Mouse (Mus musculus): ENCODE data around the gene Slc25a22. TPM values are rescaled to one million over a fixed set of nuclear protein-coding genes. Genes with fewer than 3 reads are reported as not detected.

Gene Slc25a22
- polyA plus RNA-seq, 1 experiment from 2014 or later: 71.3 TPM

- WGBS: 91% methylated on average over 18 of the region's 18 CpGs
- Histone ChIP-seq H3K27me3 (peaks cover 22% of the 10 kb centered on the region), H3K4me3 (peak overlapping the region; percentile 63), H3K9ac (peak overlapping the region; percentile 85; the same call in 1 of the 2 replicates), H3K4me1 (replicated peaks) (peaks cover 69% of the 10 kb centered on the region), H3K9me3 (no peaks in the 10 kb centered on the region), H3K27ac (peak overlapping the region; percentile 95; the same call in 1 of the 2 replicates), H3K36me3 (peaks cover 35% of the 10 kb centered on the region), H3K4me2 (peak overlapping the region; percentile 72)
- no peak for ATAC-seq (ENCODE audit: low FRiP score)
Measured at GRCm38 (mm10) chr7:141469901-141470636, 32.4 kb upstream of the Slc25a22 start.

GRCm38 (mm10) chr7:141469352-141469751, 31.7 kb upstream of the Slc25a22 start:
- H3K27me3 ChIP-seq: peaks cover 29% of the 10 kb centered on the region

GRCm38 (mm10) chr7:141468522-141469211, 31.0 kb upstream of the Slc25a22 start:
- H3K9ac ChIP-seq: peak overlapping the region; percentile 85
- H3K9me3 ChIP-seq: no peaks in the 10 kb centered on the region
- ATAC-seq (ENCODE audit: low FRiP score): peak; percentile 76
- H3K36me3 ChIP-seq: peaks cover 35% of the 10 kb centered on the region
- H3K4me3 ChIP-seq: peak overlapping the region; percentile 63
- H3K27ac ChIP-seq: peak overlapping the region; percentile 95
- H3K27me3 ChIP-seq: peaks cover 36% of the 10 kb centered on the region
- H3K4me1 ChIP-seq (replicated peaks): peaks cover 66% of the 10 kb centered on the region
- 16% methylated on average over 8 of the region's 8 CpGs for WGBS
- peak overlapping the region; percentile 72 for H3K4me2 ChIP-seq

More at GRCm38 (mm10) chr7:141469352-141469751, 31.7 kb upstream of the Slc25a22 start:
- peaks cover 35% of the 10 kb centered on the region for H3K36me3 ChIP-seq
- peaks cover 73% of the 10 kb centered on the region for H3K4me1 ChIP-seq (replicated peaks)
- peak overlapping the region; percentile 72 for H3K4me2 ChIP-seq
- peak overlapping the region; percentile 85 for H3K9ac ChIP-seq
- peak overlapping the region; percentile 95 for H3K27ac ChIP-seq
- 68% methylated on average over 6 of the region's 6 CpGs for WGBS
- ATAC-seq (ENCODE audit: low FRiP score): no peak
- no peaks in the 10 kb centered on the region for H3K9me3 ChIP-seq
- H3K4me3 ChIP-seq: peak overlapping the region; percentile 63

- Histone ChIP-seq H3K27ac (peak overlapping the region; percentile 95), H3K36me3 (peaks cover 35% of the 10 kb centered on the region), H3K9ac (peak overlapping the region; percentile 85), H3K4me1 (replicated peaks) (peaks cover 61% of the 10 kb centered on the region), H3K4me3 (peak overlapping the region; percentile 63), H3K9me3 (no peaks in the 10 kb centered on the region), H3K27me3 (peaks cover 41% of the 10 kb centered on the region), H3K4me2 (peak overlapping the region; percentile 72)
- 18% methylated on average over 5 of the region's 5 CpGs for WGBS
- 0 out of 2 replicates have a peak, but pooled peaks have one; percentile 18 for ATAC-seq (ENCODE audit: low FRiP score)
Measured at GRCm38 (mm10) chr7:141468164-141468521, 30.5 kb upstream of the Slc25a22 start.

GRCm38 (mm10) chr7:141467230-141468030, 29.7 kb upstream of the Slc25a22 start, which contains the start of gene Cd151:
Gene Cd151, plus strand, starts transcription at chr7:141467392.
- under 1% methylated on average over 52 of the region's 52 CpGs for WGBS
- H3K4me1 ChIP-seq (replicated peaks): peaks cover 57% of the 10 kb centered on the region

GRCm38 (mm10) chr7:141466607-141467148, 29.0 kb upstream of the Slc25a22 start:
- Histone ChIP-seq H3K27ac (peak overlapping the region; percentile 95; the same call in 1 of the 2 replicates), H3K36me3 (peaks cover 24% of the 10 kb centered on the region), H3K27me3 (peaks cover 56% of the 10 kb centered on the region), H3K4me2 (peak overlapping the region; percentile 72), H3K9ac (peak overlapping the region; percentile 85), H3K9me3 (no peaks in the 10 kb centered on the region), H3K4me1 (replicated peaks) (peaks cover 63% of the 10 kb centered on the region), H3K4me3 (peak overlapping the region; percentile 63)
- WGBS: 60% methylated on average over 10 of the region's 10 CpGs
- no peak for ATAC-seq (ENCODE audit: low FRiP score)

More at GRCm38 (mm10) chr7:141467230-141468030, 29.7 kb upstream of the Slc25a22 start, which contains the start of gene Cd151:
- Histone ChIP-seq H3K27me3 (peaks cover 48% of the 10 kb centered on the region), H3K9me3 (no peaks in the 10 kb centered on the region), H3K4me3 (peak within 1 kb of the TSS; percentile 63), H3K27ac (peak within 1 kb of the TSS; percentile 95), H3K4me2 (peak within 1 kb of the TSS; percentile 72), H3K36me3 (peaks cover 29% of the 10 kb centered on the region), H3K9ac (peak within 1 kb of the TSS; percentile 85)
- peak; percentile 55 for ATAC-seq (ENCODE audit: low FRiP score)

- no peak for ATAC-seq (ENCODE audit: low FRiP score)
- 66% methylated on average over 7 of the region's 7 CpGs for WGBS
- Histone ChIP-seq H3K9ac (no peak overlapping the region), H3K4me2 (no peak overlapping the region), H3K36me3 (peaks cover 18% of the 10 kb centered on the region), H3K9me3 (no peaks in the 10 kb centered on the region), H3K4me3 (peak overlapping the region; percentile 5; the same call in 1 of the 2 replicates), H3K27ac (no peak overlapping the region), H3K4me1 (replicated peaks) (peaks cover 65% of the 10 kb centered on the region), H3K27me3 (peaks cover 62% of the 10 kb centered on the region)
Measured at GRCm38 (mm10) chr7:141466045-141466394, 28.3 kb upstream of the Slc25a22 start.

- ATAC-seq (ENCODE audit: low FRiP score): no peak
- H3K36me3 ChIP-seq: peaks cover 13% of the 10 kb centered on the region
- no peaks in the 10 kb centered on the region for H3K9me3 ChIP-seq
- peaks cover 67% of the 10 kb centered on the region for H3K27me3 ChIP-seq
- H3K4me3 ChIP-seq: peak overlapping the region; percentile 5; the same call in 1 of the 2 replicates
- H3K4me1 ChIP-seq (replicated peaks): peaks cover 62% of the 10 kb centered on the region
- H3K9ac ChIP-seq: no peak overlapping the region; the same call in 1 of the 2 replicates
- 40% methylated on average over 9 of the region's 10 CpGs for WGBS
- peak overlapping the region; percentile 39 for H3K4me2 ChIP-seq
- H3K27ac ChIP-seq: no peak overlapping the region; the same call in 1 of the 2 replicates
Measured at GRCm38 (mm10) chr7:141465388-141466044, 27.8 kb upstream of the Slc25a22 start.

- Histone ChIP-seq H3K9ac (peak overlapping the region; percentile 56), H3K4me1 (replicated peaks) (peaks cover 54% of the 10 kb centered on the region)
Measured at GRCm38 (mm10) chr7:141464603-141465201, 27.0 kb upstream of the Slc25a22 start.

GRCm38 (mm10) chr7:141463824-141464602, 26.3 kb upstream of the Slc25a22 start:
- Histone ChIP-seq H3K4me2 (peak overlapping the region; percentile 39), H3K27ac (peak overlapping the region; percentile 12; the same call in 1 of the 2 replicates), H3K9me3 (no peaks in the 10 kb centered on the region), H3K36me3 (peaks cover 8% of the 10 kb centered on the region), H3K27me3 (peaks cover 82% of the 10 kb centered on the region), H3K9ac (peak overlapping the region; percentile 56; the same call in 1 of the 2 replicates), H3K4me3 (peak overlapping the region; percentile 24), H3K4me1 (replicated peaks) (peaks cover 47% of the 10 kb centered on the region)
- 16% methylated on average over 12 of the region's 12 CpGs for WGBS
- ATAC-seq (ENCODE audit: low FRiP score): no peak

More at GRCm38 (mm10) chr7:141464603-141465201, 27.0 kb upstream of the Slc25a22 start:
- Histone ChIP-seq H3K27me3 (peaks cover 76% of the 10 kb centered on the region), H3K27ac (no peak overlapping the region), H3K4me3 (peak overlapping the region; percentile 24), H3K9me3 (no peaks in the 10 kb centered on the region), H3K36me3 (peaks cover 6% of the 10 kb centered on the region), H3K4me2 (peak overlapping the region; percentile 39)
- WGBS: 3% methylated on average over 37 of the region's 38 CpGs
- ATAC-seq (ENCODE audit: low FRiP score): no peak

Measured in hindbrain, embryonic 13.5 days (tissue).